ENCODE assay signal across 8 mouse cellular contexts in the genomic region with DNA sequence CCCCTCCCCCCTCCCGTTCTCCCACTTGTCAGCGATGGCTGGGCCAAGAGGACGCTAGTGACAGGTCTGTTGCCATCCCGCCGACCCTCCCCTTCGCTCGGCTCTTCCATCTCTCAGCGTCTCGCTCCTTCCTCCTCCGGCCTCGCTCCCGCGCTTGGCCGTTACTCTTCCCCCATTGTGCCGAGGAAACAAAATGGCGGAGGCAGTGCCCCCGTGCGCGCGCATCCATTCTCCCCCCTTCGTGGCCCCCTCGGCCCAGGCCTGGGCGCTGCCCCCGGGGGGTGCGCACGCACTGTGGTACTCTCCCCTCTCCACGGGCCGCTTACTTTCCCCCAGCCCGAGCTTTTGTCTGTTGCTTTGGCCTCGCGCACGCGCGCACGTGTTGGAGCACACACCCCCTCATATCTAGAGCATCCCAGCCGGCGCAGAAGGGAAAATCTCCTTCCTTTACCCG. TPM values are rescaled to one million over a fixed set of nuclear protein-coding genes. Genes with fewer than 3 reads are reported as not detected.
DNase-seq lines count a peak whose midpoint lies in the region; ATAC-seq and TF ChIP-seq lines count a peak whose summit lies in the region.

No protein-coding gene starts in this region.

- peaks cover 3% of the 10 kb centered on the region; the same call in 1 of the 2 replicates for H3K4me1 ChIP-seq in forebrain, embryonic 11.5 days (replicated peaks; ENCODE audit: control insufficient read depth, insufficient read depth, low read length)
- peaks cover 15% of the 10 kb centered on the region for H3K4me1 ChIP-seq in heart, embryonic 16.5 days (ENCODE audit: control insufficient read depth, insufficient read depth, low read length)
- peaks cover 14% of the 10 kb centered on the region for H3K4me1 ChIP-seq in liver, postnatal 0 days (ENCODE audit: insufficient read depth)
- H3K4me1 ChIP-seq in neural tube, embryonic 14.5 days (ENCODE audit: control insufficient read depth, insufficient read depth, low read length): peaks cover 17% of the 10 kb centered on the region
- peaks cover 13% of the 10 kb centered on the region for H3K4me1 ChIP-seq in testis, adult 2 months (ENCODE audit: control insufficient read depth, insufficient read depth, low read length)

- H3K4me2 ChIP-seq in forebrain, embryonic 11.5 days (ENCODE audit: low read depth, low read length, severe bottlenecking): peak overlapping the region; percentile 83
- H3K4me2 ChIP-seq in heart, embryonic 16.5 days (ENCODE audit: low read depth, low read length): peak overlapping the region; percentile 90
- peak overlapping the region; percentile 75 for H3K4me2 ChIP-seq in liver, postnatal 0 days (ENCODE audit: low read depth, low read length)
- peak overlapping the region; percentile 86 for H3K4me2 ChIP-seq in neural tube, embryonic 14.5 days (ENCODE audit: low read depth, low read length)

- H3K27me3 ChIP-seq in forebrain, embryonic 11.5 days (ENCODE audit: control insufficient read depth, insufficient read depth, low read length): no peaks in the 10 kb centered on the region
- H3K27me3 ChIP-seq in heart, embryonic 16.5 days (ENCODE audit: control insufficient read depth, insufficient read depth, low read length): no peaks in the 10 kb centered on the region
- H3K27me3 ChIP-seq in liver, postnatal 0 days (ENCODE audit: insufficient read depth, low read length): no peaks in the 10 kb centered on the region
- H3K27me3 ChIP-seq in neural tube, embryonic 14.5 days (ENCODE audit: control insufficient read depth, insufficient read depth, low read length): no peaks in the 10 kb centered on the region
- H3K27me3 ChIP-seq in testis, adult 2 months (ENCODE audit: control insufficient read depth, insufficient read depth, low read length): no peaks in the 10 kb centered on the region

- peak; percentile 17 for ATAC-seq in CD4-positive, CD25-positive, alpha-beta regulatory T cell, adult 4 months
- peak; percentile 71 for ATAC-seq in forebrain, embryonic 11.5 days (replicated peaks; ENCODE audit: low FRiP score)
- ATAC-seq in heart, embryonic 16.5 days (replicated peaks; ENCODE audit: extremely low read depth, insufficient read depth, low FRiP score): peak; percentile 43
- peak; percentile 34 for ATAC-seq in liver, postnatal 0 days
- ATAC-seq in neural tube, embryonic 14.5 days (ENCODE audit: low read depth): peak; percentile 63

- no peaks in the 10 kb centered on the region for H3K9me3 ChIP-seq in forebrain, embryonic 11.5 days (ENCODE audit: control insufficient read depth, low read length)
- H3K9me3 ChIP-seq in heart, embryonic 16.5 days (replicated peaks; ENCODE audit: control insufficient read depth, low read length): no peaks in the 10 kb centered on the region
- no peaks in the 10 kb centered on the region for H3K9me3 ChIP-seq in liver, postnatal 0 days (ENCODE audit: low read length)
- H3K9me3 ChIP-seq in neural tube, embryonic 14.5 days (ENCODE audit: control insufficient read depth, low read length): no peaks in the 10 kb centered on the region

- peak overlapping the region; percentile 74 for H3K4me3 ChIP-seq in forebrain, embryonic 11.5 days (ENCODE audit: low read depth, low read length)
- peak overlapping the region; percentile 67 for H3K4me3 ChIP-seq in heart, embryonic 16.5 days (ENCODE audit: low read length)
- peak overlapping the region; percentile 95 for H3K4me3 ChIP-seq in liver, postnatal 0 days (ENCODE audit: low read depth, low read length)
- H3K4me3 ChIP-seq in neural tube, embryonic 14.5 days (ENCODE audit: low read depth, low read length): peak overlapping the region; percentile 70
- H3K4me3 ChIP-seq in testis, adult 2 months (ENCODE audit: control insufficient read depth, low read depth, low read length): peak overlapping the region; percentile 90

- TF ChIP-seq EP300 in liver, postnatal 0 days (IDR thresholded peaks at IDR 0.05; ENCODE audit: low read depth): no peak

- peak; percentile 44 for DNase-seq in c-Kit-negative CD71-positive TER-119-positive erythroid progenitor cells, embryonic 14.5 days (ENCODE audit: low read depth, low spot score)
- peak; percentile 92 for DNase-seq in forebrain, embryonic 11.5 days (ENCODE audit: low spot score)
- peak; percentile 84 to 88 for DNase-seq in kidney, postnatal 4 days
- DNase-seq in liver, postnatal 0 days: peak; percentile 85

- peak; percentile 55; the same call in 1 of the 2 replicates for TF ChIP-seq POLR2A in testis, adult 2 months (IDR thresholded peaks at IDR 0.05; ENCODE audit: control insufficient read depth, low read depth, low read length)

- H3K9ac ChIP-seq in forebrain, embryonic 11.5 days (ENCODE audit: low read length): peak overlapping the region; percentile 96
- H3K9ac ChIP-seq in heart, embryonic 16.5 days (ENCODE audit: low read length): peak overlapping the region; percentile 89
- peak overlapping the region; percentile 76 for H3K9ac ChIP-seq in liver, postnatal 0 days (replicated peaks)
- H3K9ac ChIP-seq in neural tube, embryonic 14.5 days (replicated peaks; ENCODE audit: low read depth, low read length): peak overlapping the region; percentile 73

- peak overlapping the region; percentile 90 for H3K27ac ChIP-seq in forebrain, embryonic 11.5 days (ENCODE audit: low read depth, low read length)
- H3K27ac ChIP-seq in heart, embryonic 16.5 days (ENCODE audit: low read length): peak overlapping the region; percentile 90
- peak overlapping the region; percentile 91 for H3K27ac ChIP-seq in liver, postnatal 0 days (ENCODE audit: low read depth)
- peak overlapping the region; percentile 89 for H3K27ac ChIP-seq in neural tube, embryonic 14.5 days (ENCODE audit: low read depth, low read length)
- peak overlapping the region; percentile 94 for H3K27ac ChIP-seq in testis, adult 2 months (ENCODE audit: control insufficient read depth, insufficient read depth, low read depth, low read length)

- under 1% methylated on average over 38 of the region's 38 CpGs for WGBS in forebrain, embryonic 11.5 days
- WGBS in heart, embryonic 16.5 days: under 1% methylated on average over 38 of the region's 38 CpGs
- WGBS in liver, postnatal 0 days (ENCODE audit: insufficient replicate concordance): 1% methylated on average over 36 of the region's 38 CpGs
- WGBS in neural tube, embryonic 14.5 days: under 1% methylated on average over 38 of the region's 38 CpGs

- TF ChIP-seq CTCF in liver, postnatal 0 days (IDR thresholded peaks at IDR 0.05; ENCODE audit: low read depth): no peak
- TF ChIP-seq CTCF in testis, adult 2 months (IDR thresholded peaks at IDR 0.05; ENCODE audit: control insufficient read depth, insufficient read depth, insufficient replicate concordance, low read depth, low read length): no peak

- H3K36me3 ChIP-seq in forebrain, embryonic 11.5 days (ENCODE audit: control insufficient read depth, insufficient read depth, low read length): peaks cover 3% of the 10 kb centered on the region; the same call in 1 of the 2 replicates
- 0 out of 2 replicates have a peak, but pooled peaks cover 6% of the 10 kb centered on the region for H3K36me3 ChIP-seq in heart, embryonic 16.5 days (ENCODE audit: control insufficient read depth, insufficient read depth)
- 0 out of 2 replicates have a peak, but pooled peaks cover 5% of the 10 kb centered on the region for H3K36me3 ChIP-seq in liver, postnatal 0 days (replicated peaks; ENCODE audit: insufficient read depth, low read length)
- no peaks in the 10 kb centered on the region; the same call in 1 of the 2 replicates for H3K36me3 ChIP-seq in neural tube, embryonic 14.5 days (ENCODE audit: control insufficient read depth, insufficient read depth, low read length)
- no peaks in the 10 kb centered on the region; the same call in none of the 2 replicates for H3K36me3 ChIP-seq in testis, adult 2 months (ENCODE audit: control insufficient read depth, insufficient read depth, low read length)

RNA-seq across cellular contexts. Expression of gene Ilf3, which starts 0.5 kb away (rescaled TPM):
- 100 to 1,000 TPM; 127 to 203 TPM for polyA plus RNA-seq in CD4-positive, CD25-positive, alpha-beta regulatory T cell, adult 4 months (2017; shearing (Covaris generic))
- 295 and 297 TPM in 2 replicates for polyA plus RNA-seq in forebrain, embryonic 11.5 days (2014; fragmentation: Nextera tagmentation; extraction: Ambion mirVana)
- polyA plus RNA-seq in heart, embryonic 16.5 days (2015; fragmentation: Nextera tagmentation; extraction: Ambion mirVana): 105 and 108 TPM in 2 replicates
- 19.1 and 23.5 TPM in 2 replicates for polyA plus RNA-seq in liver, postnatal 0 days (2015; fragmentation: Nextera tagmentation; extraction: Ambion mirVana)
- polyA plus RNA-seq in neural tube, embryonic 14.5 days (2014; fragmentation: Nextera tagmentation; extraction: Ambion mirVana): 210 and 222 TPM in 2 replicates
- 81.9 and 82.1 TPM in 2 replicates for polyA plus RNA-seq in testis, adult 2 months (2012; rRNA removed)

RNA-seq across cellular contexts. Expression of gene Qtrt1, which starts 43.5 kb away (rescaled TPM):
- polyA plus RNA-seq in CD4-positive, CD25-positive, alpha-beta regulatory T cell, adult 4 months (2017; shearing (Covaris generic)): 10 to 100 TPM; 32.1 to 46.9 TPM
- 58.2 and 61.5 TPM in 2 replicates for polyA plus RNA-seq in forebrain, embryonic 11.5 days (2014; fragmentation: Nextera tagmentation; extraction: Ambion mirVana)
- 23.0 and 24.3 TPM in 2 replicates for polyA plus RNA-seq in heart, embryonic 16.5 days (2015; fragmentation: Nextera tagmentation; extraction: Ambion mirVana)
- polyA plus RNA-seq in liver, postnatal 0 days (2015; fragmentation: Nextera tagmentation; extraction: Ambion mirVana): 11.3 and 13.7 TPM in 2 replicates
- polyA plus RNA-seq in neural tube, embryonic 14.5 days (2014; fragmentation: Nextera tagmentation; extraction: Ambion mirVana): 43.7 and 48.9 TPM in 2 replicates
- 19.6 and 23.2 TPM in 2 replicates for polyA plus RNA-seq in testis, adult 2 months (2012; rRNA removed)

RNA-seq across cellular contexts. Expression of gene Slc44a2, which starts 47.7 kb away (rescaled TPM):
- 100 to 1,000 TPM; 242 to 364 TPM for polyA plus RNA-seq in CD4-positive, CD25-positive, alpha-beta regulatory T cell, adult 4 months (2017; shearing (Covaris generic))
- polyA plus RNA-seq in forebrain, embryonic 11.5 days (2014; fragmentation: Nextera tagmentation; extraction: Ambion mirVana): 71.0 and 76.3 TPM in 2 replicates
- 74.4 and 75.1 TPM in 2 replicates for polyA plus RNA-seq in heart, embryonic 16.5 days (2015; fragmentation: Nextera tagmentation; extraction: Ambion mirVana)
- polyA plus RNA-seq in liver, postnatal 0 days (2015; fragmentation: Nextera tagmentation; extraction: Ambion mirVana): 12.8 and 14.4 TPM in 2 replicates
- polyA plus RNA-seq in neural tube, embryonic 14.5 days (2014; fragmentation: Nextera tagmentation; extraction: Ambion mirVana): 67.7 and 75.1 TPM in 2 replicates
- 35.1 and 47.1 TPM in 2 replicates for polyA plus RNA-seq in testis, adult 2 months (2012; rRNA removed)

RNA-seq across cellular contexts. Expression of gene Ap1m2, which starts 56.0 kb away (rescaled TPM):
- polyA plus RNA-seq in CD4-positive, CD25-positive, alpha-beta regulatory T cell, adult 4 months (2017; shearing (Covaris generic)): 1 to 10 TPM; 2.4 to 2.9 TPM
- polyA plus RNA-seq in forebrain, embryonic 11.5 days (2014; fragmentation: Nextera tagmentation; extraction: Ambion mirVana): 1.4 and 2.6 TPM in 2 replicates
- 5.3 and 5.7 TPM in 2 replicates for polyA plus RNA-seq in heart, embryonic 16.5 days (2015; fragmentation: Nextera tagmentation; extraction: Ambion mirVana)
- polyA plus RNA-seq in liver, postnatal 0 days (2015; fragmentation: Nextera tagmentation; extraction: Ambion mirVana): 0.32 and 0.54 TPM in 2 replicates
- polyA plus RNA-seq in neural tube, embryonic 14.5 days (2014; fragmentation: Nextera tagmentation; extraction: Ambion mirVana): 1.1 and 2.3 TPM in 2 replicates
- polyA plus RNA-seq in testis, adult 2 months (2012; rRNA removed): 3.0 and 3.8 TPM in 2 replicates

RNA-seq across cellular contexts. Expression of gene Dnm2, which starts 56.5 kb away (rescaled TPM):
- polyA plus RNA-seq in CD4-positive, CD25-positive, alpha-beta regulatory T cell, adult 4 months (2017; shearing (Covaris generic)): 100 to 1,000 TPM in 1 of 2 experiments, 10 to 100 TPM in 1; 97.0 to 119 TPM
- 72.8 and 74.0 TPM in 2 replicates for polyA plus RNA-seq in forebrain, embryonic 11.5 days (2014; fragmentation: Nextera tagmentation; extraction: Ambion mirVana)
- 73.7 and 75.0 TPM in 2 replicates for polyA plus RNA-seq in heart, embryonic 16.5 days (2015; fragmentation: Nextera tagmentation; extraction: Ambion mirVana)
- polyA plus RNA-seq in liver, postnatal 0 days (2015; fragmentation: Nextera tagmentation; extraction: Ambion mirVana): 29.5 and 35.2 TPM in 2 replicates
- polyA plus RNA-seq in neural tube, embryonic 14.5 days (2014; fragmentation: Nextera tagmentation; extraction: Ambion mirVana): 53.1 and 59.4 TPM in 2 replicates
- polyA plus RNA-seq in testis, adult 2 months (2012; rRNA removed): 158 and 183 TPM in 2 replicates

Comparison
In these comparisons a context has a peak if more than half of its experiments do, and no peak if none do; other contexts are left out.
1. Peak in every context shown above with its lines: DNase-seq, ATAC-seq, H3K4me3 ChIP-seq and H3K27ac ChIP-seq.
2. ATAC-seq: peak in every context shown above with its lines; median percentile 71 in forebrain, embryonic 11.5 days; 63 in neural tube, embryonic 14.5 days; 43 in heart, embryonic 16.5 days; 34 in liver, postnatal 0 days; 17 in CD4-positive, CD25-positive, alpha-beta regulatory T cell, adult 4 months.